Mouse (Mus musculus): ENCODE measurements around the gene Gripap1.

Gripap1 gene

GRCm38 (mm10) chrX:7867141-7867540, 77.6 kb downstream of the Gripap1 start:
- no peak for ATAC-seq (ENCODE audit: low TSS enrichment)

GRCm38 (mm10) chrX:7868506-7868905, 78.9 kb downstream of the Gripap1 start:
- no peak for ATAC-seq (ENCODE audit: low TSS enrichment)

- no peak for ATAC-seq (ENCODE audit: low TSS enrichment)
These were observed 80.3 kb downstream of the Gripap1 start for GRCm38 (mm10) chrX:7869826-7870225.
